Mouse (Mus musculus): ENCODE data around the gene Agpat2. TPM values are rescaled to one million over a fixed set of nuclear protein-coding genes. Genes with fewer than 3 reads are reported as not detected.

Gene Agpat2
- polyA plus RNA-seq, 1 experiment, result 134 TPM

DNA sequence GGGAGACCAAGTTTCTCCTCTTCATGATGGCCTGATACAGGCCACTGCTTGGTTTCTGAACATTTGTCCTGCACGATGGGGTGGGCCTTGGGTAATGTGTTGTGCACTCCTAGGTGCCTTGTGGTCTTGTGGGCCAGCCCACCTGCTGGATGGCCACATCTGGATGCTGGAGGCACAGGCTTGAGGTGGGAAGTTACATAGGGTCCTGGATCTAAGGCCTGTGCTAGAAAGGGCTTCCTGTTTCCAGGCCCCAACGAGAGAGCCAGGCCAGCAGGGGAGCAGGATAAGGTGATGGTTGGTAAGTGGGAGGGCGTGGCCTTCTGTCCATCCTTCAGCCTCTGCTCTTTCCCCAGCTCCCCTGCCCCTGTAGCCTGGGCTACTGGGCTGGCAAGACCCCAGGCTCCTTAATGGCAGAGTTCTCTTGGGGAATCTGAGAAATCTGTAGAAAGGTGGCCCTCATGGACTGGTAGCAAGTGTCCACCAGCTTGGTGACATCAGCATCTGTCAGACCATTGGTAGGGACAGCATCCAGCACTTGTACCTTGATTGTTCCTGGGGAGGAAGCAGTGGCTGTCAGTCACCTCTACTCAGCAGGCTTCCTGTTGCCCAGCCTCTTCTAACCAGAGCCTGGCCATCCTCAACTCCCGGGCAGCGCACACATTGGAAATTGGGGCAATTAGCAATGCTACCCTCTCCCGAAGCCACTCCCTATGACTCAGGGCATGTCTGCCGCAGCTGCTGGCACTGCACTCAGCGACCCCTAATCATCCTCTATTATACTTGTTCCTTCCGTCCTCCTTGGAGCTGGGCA lies 10.8 kb downstream of the Agpat2 start:
- WGBS, result 60% methylated on average over 9 of the region's 9 CpGs

GRCm38 (mm10) chr2:26591416-26591815 lies 12.8 kb downstream of the Agpat2 start:
- Histone ChIP-seq H3K4me1 (ENCODE audit: control insufficient read depth, insufficient read depth, low read length) (peaks cover 9% of the 10 kb centered on the region; the same call in 1 of the 2 replicates), H3K4me3 (replicated peaks; ENCODE audit: extremely low read depth, low read depth, low read length) (peak overlapping the region; percentile 88)
- no peak for DNase-seq
- TF ChIP-seq CTCF (IDR thresholded peaks at IDR 0.05; ENCODE audit: insufficient read depth, low read length) (no peak), POLR2A (IDR thresholded peaks at IDR 0.05; ENCODE audit: borderline replicate concordance, extremely low read depth, low read depth, low read length) (no peak; the same call in 1 of the 2 replicates)
- WGBS, result 49% methylated on average over 12 of the region's 12 CpGs

More for the DNA sequence above, 10.8 kb downstream of the Agpat2 start:
- Histone ChIP-seq H3K4me1 (ENCODE audit: control insufficient read depth, insufficient read depth, low read length) (peaks cover 9% of the 10 kb centered on the region), H3K4me3 (replicated peaks; ENCODE audit: extremely low read depth, low read depth, low read length) (no peak overlapping the region)
- TF ChIP-seq POLR2A (IDR thresholded peaks at IDR 0.05; ENCODE audit: borderline replicate concordance, extremely low read depth, low read depth, low read length) (peak; percentile 55; the same call in 1 of the 2 replicates), CTCF (IDR thresholded peaks at IDR 0.05; ENCODE audit: insufficient read depth, low read length) (no peak)
- DNase-seq, result no peak

DNA sequence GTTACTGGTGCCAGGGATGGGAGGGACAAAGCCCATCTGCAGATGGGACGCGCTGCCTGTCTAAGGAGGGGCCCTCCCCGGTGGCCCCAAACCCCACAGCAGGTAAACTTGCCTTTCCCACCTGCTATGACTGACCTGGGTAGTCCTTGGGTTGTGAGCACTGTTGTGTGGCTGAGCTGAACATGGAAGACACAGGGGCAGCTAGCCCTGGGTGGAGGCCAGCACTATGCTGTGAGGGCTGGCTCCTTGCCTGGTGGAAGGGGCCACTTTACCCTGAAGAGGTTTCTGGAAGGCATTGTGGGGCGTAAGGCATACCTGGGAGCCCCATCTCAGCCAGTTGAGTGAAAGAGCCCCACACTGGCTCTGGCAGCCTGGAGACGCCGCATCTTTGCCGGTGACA lies 13.3 kb downstream of the Agpat2 start:
- TF ChIP-seq CTCF (IDR thresholded peaks at IDR 0.05; ENCODE audit: insufficient read depth, low read length) (no peak), POLR2A (IDR thresholded peaks at IDR 0.05; ENCODE audit: borderline replicate concordance, extremely low read depth, low read depth, low read length) (peak; percentile 57; the same call in 1 of the 2 replicates)
- no peak for DNase-seq
- Histone ChIP-seq H3K4me1 (ENCODE audit: control insufficient read depth, insufficient read depth, low read length) (peaks cover 9% of the 10 kb centered on the region; the same call in 1 of the 2 replicates), H3K4me3 (replicated peaks; ENCODE audit: extremely low read depth, low read depth, low read length) (peak overlapping the region; percentile 88)
- WGBS, result 32% methylated on average over 7 of the region's 7 CpGs

DNA sequence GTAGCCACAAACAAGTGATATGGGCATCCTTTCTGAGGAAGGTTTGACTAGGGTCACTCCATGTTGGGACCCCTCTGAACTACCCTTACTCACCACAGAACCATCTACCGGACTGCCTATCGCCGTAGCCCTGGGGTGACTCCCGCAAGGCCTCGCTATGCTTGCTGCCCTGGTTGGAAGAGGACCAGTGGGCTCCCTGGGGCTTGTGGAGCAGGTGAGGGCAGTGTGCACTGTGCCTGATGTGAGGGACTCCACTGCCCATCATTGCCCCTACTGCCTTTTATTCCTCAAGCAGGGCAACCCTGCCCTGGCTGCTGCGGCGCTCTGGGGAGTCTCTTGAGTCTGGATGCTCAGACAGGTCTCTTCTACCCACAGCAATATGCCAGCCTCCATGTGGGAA lies 13.9 kb downstream of the Agpat2 start:
- WGBS, result 62% methylated on average over 7 of the region's 7 CpGs
- no peak for DNase-seq
- TF ChIP-seq POLR2A (IDR thresholded peaks at IDR 0.05; ENCODE audit: borderline replicate concordance, extremely low read depth, low read depth, low read length), result no peak; the same call in 1 of the 2 replicates
- TF ChIP-seq CTCF (IDR thresholded peaks at IDR 0.05; ENCODE audit: insufficient read depth, low read length), result no peak
- peaks cover 9% of the 10 kb centered on the region; the same call in 1 of the 2 replicates for H3K4me1 ChIP-seq (ENCODE audit: control insufficient read depth, insufficient read depth, low read length)
- peak overlapping the region; percentile 88 for H3K4me3 ChIP-seq (replicated peaks; ENCODE audit: extremely low read depth, low read depth, low read length)

DNA sequence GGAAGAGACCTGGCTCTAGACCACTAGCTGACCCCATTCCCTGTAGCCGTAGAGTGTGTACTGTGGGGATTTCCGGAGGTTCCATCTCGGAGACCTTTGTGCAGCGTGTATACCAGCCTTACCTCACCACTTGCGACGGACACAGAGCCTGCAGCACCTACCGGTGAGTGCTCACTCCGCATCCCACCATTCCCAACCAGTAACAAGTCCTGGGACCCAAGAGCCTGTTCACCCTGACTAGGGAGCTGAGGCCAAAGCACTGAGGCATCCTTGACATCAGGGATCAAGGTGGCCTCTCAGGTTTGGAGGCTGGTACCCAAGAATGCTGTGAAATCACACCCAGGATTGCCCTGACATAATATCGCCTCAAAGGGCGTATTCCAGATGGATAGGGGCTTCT lies 14.9 kb downstream of the Agpat2 start:
- 63% methylated on average over 10 of the region's 10 CpGs for WGBS
- no peak; the same call in 1 of the 2 replicates for TF ChIP-seq CTCF (IDR thresholded peaks at IDR 0.05; ENCODE audit: insufficient read depth, low read length)
- peak; percentile 45; the same call in 1 of the 2 replicates for TF ChIP-seq POLR2A (IDR thresholded peaks at IDR 0.05; ENCODE audit: borderline replicate concordance, extremely low read depth, low read depth, low read length)
- peaks cover 9% of the 10 kb centered on the region; the same call in 1 of the 2 replicates for H3K4me1 ChIP-seq (ENCODE audit: control insufficient read depth, insufficient read depth, low read length)
- H3K4me3 ChIP-seq (replicated peaks; ENCODE audit: extremely low read depth, low read depth, low read length), result peak overlapping the region; percentile 88
- no peak for DNase-seq

GRCm38 (mm10) chr2:26588573-26588972 lies 15.6 kb downstream of the Agpat2 start:
- H3K4me1 ChIP-seq (ENCODE audit: control insufficient read depth, insufficient read depth, low read length), result peaks cover 9% of the 10 kb centered on the region; the same call in 1 of the 2 replicates
- H3K4me3 ChIP-seq (replicated peaks; ENCODE audit: extremely low read depth, low read depth, low read length), result peak overlapping the region; percentile 88
- DNase-seq, result no peak
- 37% methylated on average over 4 of the region's 4 CpGs for WGBS
- TF ChIP-seq POLR2A (IDR thresholded peaks at IDR 0.05; ENCODE audit: borderline replicate concordance, extremely low read depth, low read depth, low read length) (no peak; the same call in 1 of the 2 replicates), CTCF (IDR thresholded peaks at IDR 0.05; ENCODE audit: insufficient read depth, low read length) (no peak)

DNA sequence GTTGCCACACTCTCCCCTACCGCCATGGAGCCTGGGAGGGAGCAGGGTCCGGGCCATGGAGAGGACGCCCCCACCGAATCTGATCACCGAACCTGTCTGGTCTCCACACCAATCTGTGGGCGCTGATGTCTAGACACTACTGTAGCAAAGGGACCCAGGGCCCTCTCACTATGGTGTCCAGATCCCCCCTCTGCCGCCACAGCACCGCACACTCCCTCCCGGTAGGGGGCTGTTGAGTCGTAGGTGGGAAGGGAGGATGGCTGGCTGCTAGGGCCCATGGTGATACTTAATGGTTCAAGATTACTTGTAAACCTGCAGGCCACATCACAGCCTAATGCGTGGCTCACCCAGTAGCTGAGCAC lies 17.2 kb downstream of the Agpat2 start:
- Histone ChIP-seq H3K4me1 (ENCODE audit: control insufficient read depth, insufficient read depth, low read length) (peaks cover 9% of the 10 kb centered on the region; the same call in 1 of the 2 replicates), H3K4me3 (replicated peaks; ENCODE audit: extremely low read depth, low read depth, low read length) (peak overlapping the region; percentile 88)
- WGBS, result 10% methylated on average over 11 of the region's 11 CpGs
- no peak for DNase-seq
- TF ChIP-seq POLR2A (IDR thresholded peaks at IDR 0.05; ENCODE audit: borderline replicate concordance, extremely low read depth, low read depth, low read length) (no peak), CTCF (IDR thresholded peaks at IDR 0.05; ENCODE audit: insufficient read depth, low read length) (peak; percentile 20; the same call in 1 of the 2 replicates)

DNA sequence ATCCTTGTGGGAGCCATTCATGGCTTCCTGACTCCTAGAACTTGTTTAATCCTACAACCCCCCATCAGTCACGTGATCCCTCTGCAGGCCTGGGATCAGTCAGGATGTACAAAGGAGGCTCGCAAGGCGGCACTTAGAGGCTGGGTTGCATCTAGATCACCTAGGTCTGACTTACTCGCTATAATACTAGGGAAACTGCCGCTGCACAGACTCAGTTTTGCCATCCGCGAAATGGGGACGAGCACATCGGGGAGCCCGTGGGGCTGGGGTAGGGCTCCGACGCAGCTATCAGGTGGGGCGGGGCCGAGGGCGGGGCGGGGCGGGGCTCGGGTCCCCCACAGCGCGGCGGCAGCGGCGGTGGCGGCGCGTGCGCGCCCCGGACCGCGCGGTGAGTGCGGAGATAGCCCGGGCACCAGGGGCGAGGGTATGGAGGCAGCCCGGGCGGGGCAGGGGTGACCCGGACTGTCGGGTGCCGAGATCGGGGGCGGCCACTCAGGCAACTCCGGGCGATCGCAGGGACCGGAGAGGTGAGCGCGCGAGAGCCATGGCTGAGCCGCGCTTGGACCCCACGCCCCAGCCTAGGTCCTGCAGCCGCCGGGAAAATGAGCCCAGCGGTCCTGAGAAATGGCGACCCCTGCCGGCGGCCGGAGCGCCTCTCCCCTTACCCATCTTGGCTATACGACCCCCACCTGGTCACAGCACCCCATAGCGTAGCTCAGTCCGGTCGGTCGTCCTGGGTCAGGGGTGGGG lies 17.7 kb downstream of the Agpat2 start, which contains the start of gene Gm20532:
Gene Gm20532 (plus strand): TSS at position 346 of the 750 bp plus-strand sequence.
- H3K4me3 ChIP-seq (replicated peaks; ENCODE audit: extremely low read depth, low read depth, low read length), result peak within 1 kb of the TSS; percentile 88
- peaks cover 8% of the 10 kb centered on the region; the same call in 1 of the 2 replicates for H3K4me1 ChIP-seq (ENCODE audit: control insufficient read depth, insufficient read depth, low read length)
- TF ChIP-seq CTCF (IDR thresholded peaks at IDR 0.05; ENCODE audit: insufficient read depth, low read length) (peak; percentile 14; the same call in 1 of the 2 replicates), POLR2A (IDR thresholded peaks at IDR 0.05; ENCODE audit: borderline replicate concordance, extremely low read depth, low read depth, low read length) (0 out of 2 replicates have a peak, but pooled peaks have one; percentile 27)
- DNase-seq, result no peak
- WGBS, result 1% methylated on average over 65 of the region's 65 CpGs

DNA sequence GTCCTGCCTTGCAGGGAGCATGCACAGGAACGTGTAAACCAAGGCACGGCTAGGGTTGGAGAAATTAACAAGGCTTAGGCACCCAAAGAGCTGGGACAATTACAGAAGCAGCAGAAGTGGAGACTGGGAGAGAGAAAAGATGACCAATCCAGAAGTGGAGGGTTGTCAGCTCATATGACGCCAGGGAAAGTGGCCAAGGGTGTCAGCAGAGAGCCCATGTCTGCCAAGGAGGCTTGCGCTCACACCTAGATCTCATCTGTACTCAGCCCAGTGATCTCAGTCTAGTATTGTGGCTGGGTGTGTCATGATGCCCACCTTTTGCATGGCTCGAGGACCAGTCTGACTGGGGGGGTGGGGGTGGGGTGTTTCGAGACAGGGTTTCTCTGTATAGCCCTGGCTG lies 18.5 kb downstream of the Agpat2 start:
- 31% methylated on average over 6 of the region's 6 CpGs for WGBS
- peak overlapping the region; percentile 88 for H3K4me3 ChIP-seq (replicated peaks; ENCODE audit: extremely low read depth, low read depth, low read length)
- no peak for DNase-seq
- peaks cover 2% of the 10 kb centered on the region; the same call in 1 of the 2 replicates for H3K4me1 ChIP-seq (ENCODE audit: control insufficient read depth, insufficient read depth, low read length)
- TF ChIP-seq POLR2A (IDR thresholded peaks at IDR 0.05; ENCODE audit: borderline replicate concordance, extremely low read depth, low read depth, low read length) (peak; percentile 58; the same call in 1 of the 2 replicates), CTCF (IDR thresholded peaks at IDR 0.05; ENCODE audit: insufficient read depth, low read length) (no peak)

Data from lung, adult 2 months (tissue).